8 mouse cellular contexts compared by ENCODE assay signal in the genomic region with DNA sequence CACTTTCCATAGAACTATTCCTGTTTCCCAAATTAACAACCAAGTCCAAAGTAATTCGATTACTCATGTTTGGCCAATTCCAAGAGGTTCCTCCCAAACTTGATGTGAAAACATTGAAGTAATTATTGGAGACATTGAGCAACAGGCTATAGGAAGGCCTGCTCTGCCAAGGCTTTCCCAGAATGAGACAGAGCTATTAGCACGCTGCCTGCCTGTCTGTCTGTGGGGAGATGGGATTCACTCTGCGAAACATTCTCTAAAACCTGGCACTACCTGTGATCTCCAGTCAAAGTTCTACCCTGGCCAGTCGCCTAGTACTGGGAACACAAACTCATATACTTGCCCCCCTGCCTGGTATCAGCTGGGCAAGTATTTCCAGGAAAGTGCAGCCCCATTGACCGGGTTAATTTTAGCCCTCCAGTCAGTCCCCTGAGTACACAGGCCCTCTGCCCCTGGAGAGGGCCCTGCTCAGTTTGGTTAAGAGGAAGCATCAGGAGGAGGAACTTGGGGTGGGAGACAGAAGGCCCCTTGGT. TPM values are rescaled to one million over a fixed set of nuclear protein-coding genes. Genes with fewer than 3 reads are reported as not detected.
A peak's percentile ranks its signal among the peaks of the same experiment; 100 is the strongest.
DNase-seq lines count a peak whose midpoint lies in the region; ATAC-seq lines count a peak whose summit lies in the region.

No protein-coding gene starts in this region.

- no peaks in the 10 kb centered on the region for H3K9me3 ChIP-seq in neural tube, embryonic 11.5 days (ENCODE audit: control insufficient read depth, low read length)
- H3K9me3 ChIP-seq in embryonic facial prominence, embryonic 13.5 days = no peaks in the 10 kb centered on the region
- no peaks in the 10 kb centered on the region for H3K9me3 ChIP-seq in limb, embryonic 13.5 days

- WGBS in neural tube, embryonic 11.5 days = 49% methylated on average over 5 of the region's 5 CpGs
- WGBS in embryonic facial prominence, embryonic 13.5 days = 23% methylated on average over 5 of the region's 5 CpGs
- 28% methylated on average over 5 of the region's 5 CpGs for WGBS in limb, embryonic 13.5 days

- no peak overlapping the region for H3K27ac ChIP-seq in neural tube, embryonic 11.5 days (ENCODE audit: low read depth, low read length)
- H3K27ac ChIP-seq in embryonic facial prominence, embryonic 13.5 days = peak overlapping the region; percentile 95
- H3K27ac ChIP-seq in limb, embryonic 13.5 days = peak overlapping the region; percentile 44; the same call in 1 of the 2 replicates

- H3K36me3 ChIP-seq in neural tube, embryonic 11.5 days (ENCODE audit: control insufficient read depth, insufficient read depth, low read length) = no peaks in the 10 kb centered on the region
- no peaks in the 10 kb centered on the region for H3K36me3 ChIP-seq in embryonic facial prominence, embryonic 13.5 days
- no peaks in the 10 kb centered on the region; the same call in 1 of the 2 replicates for H3K36me3 ChIP-seq in limb, embryonic 13.5 days

- peak overlapping the region; percentile 66 for H3K4me2 ChIP-seq in neural tube, embryonic 11.5 days (ENCODE audit: low read depth)
- H3K4me2 ChIP-seq in embryonic facial prominence, embryonic 13.5 days = peak overlapping the region; percentile 93
- peak overlapping the region; percentile 94 for H3K4me2 ChIP-seq in limb, embryonic 13.5 days (replicated peaks)

- no peaks in the 10 kb centered on the region for H3K27me3 ChIP-seq in neural tube, embryonic 11.5 days (ENCODE audit: control insufficient read depth, insufficient read depth, low read length)
- H3K27me3 ChIP-seq in embryonic facial prominence, embryonic 13.5 days = no peaks in the 10 kb centered on the region
- H3K27me3 ChIP-seq in limb, embryonic 13.5 days = no peaks in the 10 kb centered on the region

- no peak for DNase-seq in neural tube, embryonic 11.5 days (ENCODE audit: low spot score)
- DNase-seq in neural tube, embryonic 10.5 days (ENCODE audit: extremely low spot score, low spot score) = no peak
- peak; percentile 51 for DNase-seq in heart, postnatal 25 days (ENCODE audit: low spot score)
- DNase-seq in skeletal muscle tissue, adult 2 months (ENCODE audit: low read depth, low spot score) = peak; percentile 86
- no peak for DNase-seq in frontal cortex, postnatal 10 days (ENCODE audit: low spot score in 2 of 2)

- no peak overlapping the region; the same call in 1 of the 2 replicates for H3K9ac ChIP-seq in neural tube, embryonic 11.5 days (ENCODE audit: low read length)
- H3K9ac ChIP-seq in embryonic facial prominence, embryonic 13.5 days = peak overlapping the region; percentile 94
- H3K9ac ChIP-seq in limb, embryonic 13.5 days = peak overlapping the region; percentile 92

- H3K4me1 ChIP-seq in neural tube, embryonic 11.5 days (ENCODE audit: control insufficient read depth, insufficient read depth, low read length) = peaks cover 10% of the 10 kb centered on the region
- peaks cover 47% of the 10 kb centered on the region for H3K4me1 ChIP-seq in embryonic facial prominence, embryonic 13.5 days
- peaks cover 40% of the 10 kb centered on the region for H3K4me1 ChIP-seq in limb, embryonic 13.5 days

- ATAC-seq in neural tube, embryonic 11.5 days (ENCODE audit: insufficient read depth, low FRiP score, low TSS enrichment) = no peak
- no peak for ATAC-seq in embryonic facial prominence, embryonic 13.5 days (ENCODE audit: insufficient number of reproducible peaks, insufficient read depth, low FRiP score, low TSS enrichment, low read depth)
- no peak for ATAC-seq in limb, embryonic 13.5 days (ENCODE audit: low FRiP score, low read depth)
- no peak for ATAC-seq in megakaryocyte-erythroid progenitor cell, adult 5-6 weeks (replicated peaks; ENCODE audit: low FRiP score, low TSS enrichment, poor library complexity, severe bottlenecking)

- H3K4me3 ChIP-seq in neural tube, embryonic 11.5 days (ENCODE audit: low read depth, low read length) = peak overlapping the region; percentile 62
- peak overlapping the region; percentile 81 for H3K4me3 ChIP-seq in embryonic facial prominence, embryonic 13.5 days
- H3K4me3 ChIP-seq in limb, embryonic 13.5 days = peak overlapping the region; percentile 81

- intact Hi-C loops in heart, postnatal 25 days (cut with DNase I) = loop anchor here (2.0 to 5.0 kb wide), 3 partner anchors 32 to 95 kb away; a partner anchor contains a TSS

RNA-seq across cellular contexts. Expression of a gene that starts 1.5 kb away (rescaled TPM):
- polyA plus RNA-seq in neural tube, embryonic 11.5 days (2014; fragmentation: Nextera tagmentation; extraction: Ambion mirVana) = 20.0 and 21.2 TPM in 2 replicates
- polyA plus RNA-seq in embryonic facial prominence, embryonic 13.5 days (2015; fragmentation: Nextera tagmentation; extraction: Ambion mirVana) = 39.7 and 39.9 TPM in 2 replicates
- 10 to 100 TPM; 58.2 to 70.4 TPM for total RNA-seq in heart, postnatal 25 days (2021)
- 40.5 and 41.2 TPM in 2 replicates for polyA plus RNA-seq in limb, embryonic 13.5 days (2015; fragmentation: Nextera tagmentation; extraction: Ambion mirVana)
- total RNA-seq in megakaryocyte-erythroid progenitor cell, adult 5-6 weeks (2014; fragmentation: Nextera tagmentation) = 30.8 and 35.1 TPM in 2 replicates
- total RNA-seq in megakaryocyte-erythroid progenitor cell, adult 5-6 weeks (2017) = 14.4 and 20.5 TPM in 2 replicates

Comparison
In these comparisons a context has a peak if more than half of its experiments do, and no peak if none do; other contexts are left out.
1. DNase-seq: peak in heart, postnatal 25 days (single experiment) and skeletal muscle tissue, adult 2 months (single experiment); none in neural tube, embryonic 11.5 days (single experiment), neural tube, embryonic 10.5 days (single experiment) and frontal cortex, postnatal 10 days (0 of 2).
2. Peak in every context shown above with its lines, with median percentiles within 50 percentile points of each other: H3K4me2 ChIP-seq and H3K4me3 ChIP-seq.